Mouse (Mus musculus): ENCODE measurements around the gene Opa1. TPM values are rescaled to one million over a fixed set of nuclear protein-coding genes. Genes with fewer than 3 reads are reported as not detected.
A peak's percentile ranks its signal among the peaks of the same experiment; 100 is the strongest.

Gene Opa1
- polyA plus RNA-seq, 1 experiment from 2014 or later, result 38.0 TPM

- peak overlapping the region; percentile 95 for H3K9ac ChIP-seq
- ATAC-seq, result peak; percentile 35
- no peaks in the 10 kb centered on the region for H3K27me3 ChIP-seq (replicated peaks)
- H3K36me3 ChIP-seq, result no peaks in the 10 kb centered on the region
- H3K27ac ChIP-seq, result peak overlapping the region; percentile 52; the same call in 1 of the 2 replicates
- H3K4me2 ChIP-seq (replicated peaks), result peak overlapping the region; percentile 80
- WGBS, result 6% methylated on average over 12 of the region's 12 CpGs
- no peaks in the 10 kb centered on the region for H3K9me3 ChIP-seq
- peak overlapping the region; percentile 90 for H3K4me3 ChIP-seq (replicated peaks)
- H3K4me1 ChIP-seq (replicated peaks), result peaks cover 5% of the 10 kb centered on the region; the same call in 1 of the 2 replicates
These were observed 648 bp downstream of the Opa1 start for GRCm38 (mm10) chr16:29579787-29580176.

- Histone ChIP-seq H3K4me1 (replicated peaks) (no peaks in the 10 kb centered on the region), H3K27ac (no peak overlapping the region), H3K9me3 (no peaks in the 10 kb centered on the region), H3K4me2 (replicated peaks) (no peak overlapping the region), H3K4me3 (replicated peaks) (no peak overlapping the region), H3K9ac (no peak overlapping the region), H3K36me3 (peaks cover 15% of the 10 kb centered on the region; the same call in 1 of the 2 replicates), H3K27me3 (replicated peaks) (no peaks in the 10 kb centered on the region)
- ATAC-seq, result no peak
- 82% methylated on average over 7 of the region's 7 CpGs for WGBS
These were observed 13.0 kb downstream of the Opa1 start for GRCm38 (mm10) chr16:29592171-29592570.

GRCm38 (mm10) chr16:29597122-29597521 is 18.0 kb downstream of the Opa1 start:
- no peaks in the 10 kb centered on the region for H3K9me3 ChIP-seq
- WGBS, result 89% methylated on average over 4 of the region's 4 CpGs
- ATAC-seq, result no peak
- no peak overlapping the region for H3K27ac ChIP-seq
- H3K4me3 ChIP-seq (replicated peaks), result no peak overlapping the region
- no peaks in the 10 kb centered on the region for H3K4me1 ChIP-seq (replicated peaks)
- peaks cover 6% of the 10 kb centered on the region; the same call in 1 of the 2 replicates for H3K36me3 ChIP-seq
- H3K27me3 ChIP-seq (replicated peaks), result no peaks in the 10 kb centered on the region
- no peak overlapping the region for H3K4me2 ChIP-seq (replicated peaks)
- no peak overlapping the region for H3K9ac ChIP-seq

GRCm38 (mm10) chr16:29605546-29605945 is 26.4 kb downstream of the Opa1 start:
- no peaks in the 10 kb centered on the region for H3K9me3 ChIP-seq
- no peaks in the 10 kb centered on the region for H3K27me3 ChIP-seq (replicated peaks)
- H3K4me3 ChIP-seq (replicated peaks), result no peak overlapping the region
- H3K27ac ChIP-seq, result no peak overlapping the region
- 95% methylated on average over 8 of the region's 8 CpGs for WGBS
- ATAC-seq, result no peak
- peaks cover 5% of the 10 kb centered on the region; the same call in 1 of the 2 replicates for H3K36me3 ChIP-seq
- H3K9ac ChIP-seq, result no peak overlapping the region
- no peak overlapping the region for H3K4me2 ChIP-seq (replicated peaks)
- H3K4me1 ChIP-seq (replicated peaks), result no peaks in the 10 kb centered on the region

GRCm38 (mm10) chr16:29607131-29607530 is 28.0 kb downstream of the Opa1 start:
- no peak overlapping the region for H3K4me2 ChIP-seq (replicated peaks)
- H3K27ac ChIP-seq, result no peak overlapping the region
- peaks cover 9% of the 10 kb centered on the region for H3K36me3 ChIP-seq
- H3K4me3 ChIP-seq (replicated peaks), result no peak overlapping the region
- no peaks in the 10 kb centered on the region for H3K4me1 ChIP-seq (replicated peaks)
- WGBS, result 90% methylated on average over 7 of the region's 7 CpGs
- H3K9ac ChIP-seq, result no peak overlapping the region
- no peaks in the 10 kb centered on the region for H3K9me3 ChIP-seq
- H3K27me3 ChIP-seq (replicated peaks), result no peaks in the 10 kb centered on the region
- peak; percentile 36; the same call in 1 of the 2 replicates for ATAC-seq

- peaks cover 39% of the 10 kb centered on the region for H3K36me3 ChIP-seq
- WGBS, result 75% methylated on average over 9 of the region's 9 CpGs
- no peak for ATAC-seq
- no peak overlapping the region for H3K4me3 ChIP-seq (replicated peaks)
- no peak overlapping the region for H3K27ac ChIP-seq
- H3K9ac ChIP-seq, result no peak overlapping the region
- H3K9me3 ChIP-seq, result no peaks in the 10 kb centered on the region
- no peak overlapping the region for H3K4me2 ChIP-seq (replicated peaks)
- H3K27me3 ChIP-seq (replicated peaks), result no peaks in the 10 kb centered on the region
- no peaks in the 10 kb centered on the region for H3K4me1 ChIP-seq (replicated peaks)
These were observed 35.6 kb downstream of the Opa1 start for GRCm38 (mm10) chr16:29614762-29615161.

GRCm38 (mm10) chr16:29629053-29629452 is 49.9 kb downstream of the Opa1 start:
- Histone ChIP-seq H3K9ac (no peak overlapping the region), H3K27me3 (replicated peaks) (no peaks in the 10 kb centered on the region), H3K9me3 (no peaks in the 10 kb centered on the region), H3K4me3 (replicated peaks) (no peak overlapping the region), H3K4me1 (replicated peaks) (no peaks in the 10 kb centered on the region), H3K36me3 (peaks cover 19% of the 10 kb centered on the region), H3K27ac (no peak overlapping the region), H3K4me2 (replicated peaks) (no peak overlapping the region)
- no peak for ATAC-seq
- 72% methylated on average over 1 of the region's 1 CpGs for WGBS

- Histone ChIP-seq H3K4me1 (replicated peaks) (no peaks in the 10 kb centered on the region), H3K4me3 (replicated peaks) (no peak overlapping the region), H3K9ac (no peak overlapping the region), H3K9me3 (no peaks in the 10 kb centered on the region), H3K36me3 (peaks cover 10% of the 10 kb centered on the region; the same call in 1 of the 2 replicates), H3K27ac (no peak overlapping the region), H3K4me2 (replicated peaks) (no peak overlapping the region), H3K27me3 (replicated peaks) (no peaks in the 10 kb centered on the region)
- ATAC-seq, result no peak
- 50% methylated on average over 4 of the region's 4 CpGs for WGBS
These were observed 56.6 kb downstream of the Opa1 start for GRCm38 (mm10) chr16:29635780-29636179.

- no peaks in the 10 kb centered on the region for H3K27me3 ChIP-seq (replicated peaks)
- H3K4me1 ChIP-seq (replicated peaks), result no peaks in the 10 kb centered on the region
- 0 out of 2 replicates have a peak, but pooled peaks cover 7% of the 10 kb centered on the region for H3K36me3 ChIP-seq
- no peak for ATAC-seq
- H3K9ac ChIP-seq, result no peak overlapping the region
- H3K4me2 ChIP-seq (replicated peaks), result no peak overlapping the region
- 55% methylated on average over 1 of the region's 1 CpGs for WGBS
- H3K4me3 ChIP-seq (replicated peaks), result no peak overlapping the region
- H3K9me3 ChIP-seq, result no peaks in the 10 kb centered on the region
- H3K27ac ChIP-seq, result no peak overlapping the region
These were observed 63.2 kb downstream of the Opa1 start for GRCm38 (mm10) chr16:29642376-29642775.

- WGBS, result 83% methylated on average over 3 of the region's 3 CpGs
- Histone ChIP-seq H3K4me3 (replicated peaks) (no peak overlapping the region), H3K4me2 (replicated peaks) (no peak overlapping the region), H3K9ac (no peak overlapping the region), H3K27me3 (replicated peaks) (no peaks in the 10 kb centered on the region), H3K9me3 (no peaks in the 10 kb centered on the region), H3K36me3 (peaks cover 12% of the 10 kb centered on the region; the same call in 1 of the 2 replicates), H3K27ac (no peak overlapping the region), H3K4me1 (replicated peaks) (no peaks in the 10 kb centered on the region)
- ATAC-seq, result no peak
These were observed 65.7 kb downstream of the Opa1 start for GRCm38 (mm10) chr16:29644871-29645270.

- no peak overlapping the region for H3K27ac ChIP-seq
- H3K36me3 ChIP-seq, result peaks cover 13% of the 10 kb centered on the region; the same call in 1 of the 2 replicates
- no peaks in the 10 kb centered on the region for H3K27me3 ChIP-seq (replicated peaks)
- no peaks in the 10 kb centered on the region for H3K9me3 ChIP-seq
- no peak overlapping the region for H3K9ac ChIP-seq
- no peak for ATAC-seq
- H3K4me2 ChIP-seq (replicated peaks), result no peak overlapping the region
- no peak overlapping the region for H3K4me3 ChIP-seq (replicated peaks)
- H3K4me1 ChIP-seq (replicated peaks), result no peaks in the 10 kb centered on the region
These were observed 67.1 kb downstream of the Opa1 start for GRCm38 (mm10) chr16:29646202-29646601.

GRCm38 (mm10) chr16:29656187-29656825 is 77.2 kb downstream of the Opa1 start:
- H3K27ac ChIP-seq, result 0 out of 2 replicates have a peak overlapping the region, but pooled peaks have one; percentile 3
- H3K9ac ChIP-seq, result no peak overlapping the region
- H3K27me3 ChIP-seq (replicated peaks), result no peaks in the 10 kb centered on the region
- no peak overlapping the region for H3K4me3 ChIP-seq (replicated peaks)
- H3K36me3 ChIP-seq, result 0 out of 2 replicates have a peak, but pooled peaks cover 2% of the 10 kb centered on the region
- WGBS, result 59% methylated on average over 9 of the region's 9 CpGs
- peak; percentile 93 for ATAC-seq
- 0 out of 2 replicates have a peak, but pooled peaks cover 5% of the 10 kb centered on the region for H3K4me1 ChIP-seq (replicated peaks)
- peak overlapping the region; percentile 17 for H3K4me2 ChIP-seq (replicated peaks)
- H3K9me3 ChIP-seq, result no peaks in the 10 kb centered on the region

- Histone ChIP-seq H3K4me3 (replicated peaks) (no peak overlapping the region), H3K9ac (no peak overlapping the region), H3K4me1 (replicated peaks) (0 out of 2 replicates have a peak, but pooled peaks cover 5% of the 10 kb centered on the region), H3K9me3 (no peaks in the 10 kb centered on the region), H3K27ac (no peak overlapping the region), H3K4me2 (replicated peaks) (no peak overlapping the region), H3K36me3 (no peaks in the 10 kb centered on the region), H3K27me3 (replicated peaks) (no peaks in the 10 kb centered on the region)
- no peak for ATAC-seq
- 62% methylated on average over 10 of the region's 10 CpGs for WGBS
These were observed 77.8 kb downstream of the Opa1 start for GRCm38 (mm10) chr16:29656901-29657300.
